Mouse (Mus musculus): ENCODE measurements around the gene Slitrk2. TPM values are rescaled to one million over a fixed set of nuclear protein-coding genes. Genes with fewer than 3 reads are reported as not detected.

The Slitrk2 gene
- total RNA-seq (2023; ENCODE audit: inconsistent age): not detected in 4 replicates

GRCm38 (mm10) chrX:66648911-66649620, at the start of gene Slitrk2:
Gene Slitrk2 (plus strand): TSS chrX:66649318.

Measured in B cell, adult (primary cell).